Mouse (Mus musculus) heart, embryonic 11.5 days (tissue): Measurements from ENCODE around the gene Zpr1. TPM values are rescaled to one million over a fixed set of nuclear protein-coding genes. Genes with fewer than 3 reads are reported as not detected.
A peak's percentile ranks its signal among the peaks of the same experiment; 100 is the strongest.

Source experiments
- ATAC-seq: fragments of 200-750 bp; cut with Nextera tagmentation; replicated peaks from 2 replicates; pipeline ENCODE4 v1.8.0; 2017; ENCODE audit warnings: moderate library complexity; ENCODE audit not compliant: insufficient number of reproducible peaks, low FRiP score, low TSS enrichment
- H3K27ac ChIP-seq: fragments of 300-500 bp; sonication (generic); 2 replicates; pipeline ENCODE4 v1.5.1; 2014; ENCODE audit warnings: mild to moderate bottlenecking, low read depth, low read length
- H3K27me3 ChIP-seq: fragments of 300-500 bp; sonication (generic); 2 replicates; pipeline ENCODE4 v1.6.1; 2014; ENCODE audit warnings: mild to moderate bottlenecking, low read length, mixed read lengths; ENCODE audit not compliant: control insufficient read depth, insufficient read depth
- H3K36me3 ChIP-seq: fragments of 300-500 bp; sonication (generic); 2 replicates; pipeline ENCODE4 v1.6.1; 2014; ENCODE audit warnings: mild to moderate bottlenecking, low read length, moderate library complexity, mixed read lengths; ENCODE audit not compliant: control insufficient read depth, insufficient read depth
- H3K4me1 ChIP-seq: fragments of 300-500 bp; sonication (generic); 2 replicates; pipeline ENCODE4 v1.6.1; 2014; ENCODE audit warnings: low read length; ENCODE audit not compliant: control insufficient read depth, insufficient read depth
- H3K4me2 ChIP-seq: fragments of 300-500 bp; sonication (generic); 2 replicates; pipeline ENCODE4 v1.6.1; 2014; ENCODE audit warnings: mild to moderate bottlenecking, moderate library complexity
- H3K4me3 ChIP-seq: fragments of 300-500 bp; sonication (generic); 2 replicates; pipeline ENCODE4 v1.5.1; 2014; ENCODE audit warnings: low read depth, low read length
- H3K9ac ChIP-seq: fragments of 300-500 bp; sonication (generic); 2 replicates; pipeline ENCODE4 v1.6.1; 2014; ENCODE audit warnings: mild to moderate bottlenecking, low read depth, low read length, moderate library complexity
- H3K9me3 ChIP-seq: fragments of 300-500 bp; sonication (generic); replicated peaks from 2 replicates; pipeline ENCODE4 v1.6.1; 2016; ENCODE audit warnings: low read length; ENCODE audit not compliant: control insufficient read depth
- WGBS: fragments of 180-500 bp; shearing (Covaris S2); extraction: QIAGEN DNeasy Blood & Tissue Kit; methylation state at CpG from one replicate; pipeline ENCODE4 v1.1.7; 2014; ENCODE audit not compliant: insufficient replicate concordance; 5-methylcytosine and 5-hydroxymethylcytosine counted together
- polyA plus RNA-seq: library from polyadenylated mRNA; unstranded; fragments of >200 nt; fragmentation: Nextera tagmentation; extraction: Ambion mirVana; gene quantifications from 2 replicates; pipeline ENCODE4 v1.2.1, GENCODE M21; 2014

Zpr1 gene
- polyA plus RNA-seq, 1 experiment from 2014 or later: 46.4 TPM

- no peak overlapping the region for H3K4me2 ChIP-seq
- no peaks in the 10 kb centered on the region for H3K36me3 ChIP-seq
- no peaks in the 10 kb centered on the region for H3K9me3 ChIP-seq
- no peak overlapping the region for H3K27ac ChIP-seq
- 31% methylated on average over 11 of the region's 11 CpGs for WGBS
- no peak overlapping the region for H3K9ac ChIP-seq
- ATAC-seq: no peak
- peaks cover 11% of the 10 kb centered on the region; the same call in 1 of the 2 replicates for H3K4me1 ChIP-seq
- no peak overlapping the region for H3K4me3 ChIP-seq
- no peaks in the 10 kb centered on the region for H3K27me3 ChIP-seq
Observed at GRCm38 (mm10) chr9:46246752-46247324, 26.0 kb upstream of the Zpr1 start.

GRCm38 (mm10) chr9:46256177-46256576 lies 16.7 kb upstream of the Zpr1 start:
- no peak for ATAC-seq
- Histone ChIP-seq H3K4me3 (no peak overlapping the region), H3K9ac (no peak overlapping the region), H3K36me3 (no peaks in the 10 kb centered on the region), H3K4me2 (no peak overlapping the region), H3K27ac (no peak overlapping the region), H3K27me3 (no peaks in the 10 kb centered on the region), H3K4me1 (no peaks in the 10 kb centered on the region), H3K9me3 (no peaks in the 10 kb centered on the region)
- WGBS: 79% methylated on average over 7 of the region's 7 CpGs

- WGBS: 84% methylated on average over 10 of the region's 10 CpGs
- no peak for ATAC-seq
- Histone ChIP-seq H3K9ac (no peak overlapping the region), H3K4me1 (no peaks in the 10 kb centered on the region), H3K4me2 (no peak overlapping the region), H3K27me3 (no peaks in the 10 kb centered on the region), H3K9me3 (no peaks in the 10 kb centered on the region), H3K4me3 (no peak overlapping the region), H3K36me3 (no peaks in the 10 kb centered on the region), H3K27ac (no peak overlapping the region)
Observed at GRCm38 (mm10) chr9:46256658-46257385, 16.0 kb upstream of the Zpr1 start.

- 63% methylated on average over 3 of the region's 3 CpGs for WGBS
- Histone ChIP-seq H3K9me3 (no peaks in the 10 kb centered on the region), H3K4me3 (no peak overlapping the region), H3K27ac (peak overlapping the region; percentile 46), H3K4me2 (no peak overlapping the region), H3K36me3 (no peaks in the 10 kb centered on the region), H3K4me1 (no peaks in the 10 kb centered on the region), H3K9ac (no peak overlapping the region), H3K27me3 (no peaks in the 10 kb centered on the region)
- no peak for ATAC-seq
Observed at GRCm38 (mm10) chr9:46257546-46257945, 15.3 kb upstream of the Zpr1 start.

- H3K27me3 ChIP-seq: no peaks in the 10 kb centered on the region
- no peak for ATAC-seq
- H3K4me3 ChIP-seq: no peak overlapping the region
- 78% methylated on average over 6 of the region's 6 CpGs for WGBS
- H3K9me3 ChIP-seq: no peaks in the 10 kb centered on the region
- H3K36me3 ChIP-seq: no peaks in the 10 kb centered on the region
- H3K9ac ChIP-seq: no peak overlapping the region
- H3K4me2 ChIP-seq: no peak overlapping the region
- no peaks in the 10 kb centered on the region for H3K4me1 ChIP-seq
- H3K27ac ChIP-seq: no peak overlapping the region
Observed at GRCm38 (mm10) chr9:46259111-46259510, 13.8 kb upstream of the Zpr1 start.

- Histone ChIP-seq H3K27ac (no peak overlapping the region), H3K4me3 (no peak overlapping the region), H3K4me1 (no peaks in the 10 kb centered on the region), H3K4me2 (no peak overlapping the region), H3K9me3 (no peaks in the 10 kb centered on the region), H3K9ac (no peak overlapping the region), H3K27me3 (no peaks in the 10 kb centered on the region), H3K36me3 (no peaks in the 10 kb centered on the region)
- 81% methylated on average over 7 of the region's 7 CpGs for WGBS
- no peak for ATAC-seq
Observed at GRCm38 (mm10) chr9:46261131-46261530, 11.7 kb upstream of the Zpr1 start.

- no peak for ATAC-seq
- Histone ChIP-seq H3K4me1 (no peaks in the 10 kb centered on the region; the same call in 1 of the 2 replicates), H3K9ac (no peak within 1 kb of the TSS), H3K27ac (no peak within 1 kb of the TSS), H3K4me3 (no peak within 1 kb of the TSS), H3K9me3 (no peaks in the 10 kb centered on the region), H3K4me2 (no peak within 1 kb of the TSS), H3K27me3 (peaks cover 30% of the 10 kb centered on the region), H3K36me3 (no peaks in the 10 kb centered on the region)
- 50% methylated on average over 7 of the region's 7 CpGs for WGBS
Observed at GRCm38 (mm10) chr9:46268343-46268873, 4.5 kb upstream of the Zpr1 start, which contains the start of gene Apoa5. Gene Apoa5 (plus strand): TSS chr9:46268633.

GRCm38 (mm10) chr9:46269125-46269524 lies 3.7 kb upstream of the Zpr1 start:
- Histone ChIP-seq H3K9me3 (no peaks in the 10 kb centered on the region), H3K4me3 (no peak overlapping the region), H3K27me3 (peaks cover 30% of the 10 kb centered on the region), H3K27ac (no peak overlapping the region), H3K4me1 (peaks cover 7% of the 10 kb centered on the region), H3K4me2 (no peak overlapping the region), H3K36me3 (no peaks in the 10 kb centered on the region), H3K9ac (no peak overlapping the region)
- 77% methylated on average over 5 of the region's 5 CpGs for WGBS
- ATAC-seq: no peak
